Mouse (Mus musculus) c-Kit-positive CD71-negative TER-119-negative erythroid progenitor cells, embryonic 14.5 days (primary cell): ENCODE measurements at regions not wholly inside any gene's neighbourhood (a gene's known extent, or its start where the extent isn't known, plus 50 kb on each side); places are given as distances from the start of the nearest gene placed in this dataset.
"Not testable (repeated sequence)": the region's sequence is repeated elsewhere in the genome, so short reads cannot be mapped to it uniquely, and the experiment has no call there.

Experiments
- DNase-seq: peaks from one replicate; pipeline ENCODE4 v3.0.0-alpha.2; 2013; ENCODE audit warnings: low read depth

- DNase-seq = not testable (repeated sequence)
Measured at GRCm38 (mm10) chr17:9066633-9067032, 78.5 kb downstream of the 1700010I14Rik start.

GRCm38 (mm10) chr17:9068859-9069602 lies 80.9 kb downstream of the 1700010I14Rik start:
- DNase-seq = no peak

GRCm38 (mm10) chr17:9083629-9084028 lies 95.5 kb downstream of the 1700010I14Rik start:
- no peak for DNase-seq

- DNase-seq = no peak
Measured at GRCm38 (mm10) chr17:9127866-9128265, 139.7 kb downstream of the 1700010I14Rik start.

DNA sequence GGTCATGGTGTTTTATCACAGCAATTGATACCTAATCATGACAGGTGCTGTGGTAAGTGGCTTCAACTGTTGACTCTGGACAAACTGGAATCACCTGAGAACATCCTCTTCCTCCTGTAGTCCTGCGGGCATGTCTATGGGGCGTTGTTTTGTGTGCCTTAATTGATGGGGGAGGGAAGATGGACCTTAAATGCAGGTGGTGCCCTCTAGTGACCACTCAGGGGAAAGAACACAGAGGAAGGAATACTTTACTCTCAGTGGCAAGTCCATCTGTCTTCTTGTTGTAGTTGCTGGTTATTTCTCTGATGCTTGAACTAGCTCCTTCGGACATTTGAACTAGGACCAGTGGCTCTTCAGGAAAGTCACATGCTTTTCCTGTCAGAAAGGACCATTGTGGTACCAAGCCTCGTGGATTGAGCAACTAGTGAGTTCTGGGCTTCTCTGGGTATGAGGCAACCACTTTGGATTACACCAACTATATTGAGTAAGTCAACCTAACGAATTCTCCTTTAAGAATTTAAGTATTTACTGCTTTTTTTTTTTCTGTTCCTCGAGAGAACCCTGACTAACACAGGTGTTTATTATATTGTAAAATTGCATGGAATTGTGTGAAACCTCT lies 157.6 kb downstream of the 1700010I14Rik start:
- no peak for DNase-seq

DNA sequence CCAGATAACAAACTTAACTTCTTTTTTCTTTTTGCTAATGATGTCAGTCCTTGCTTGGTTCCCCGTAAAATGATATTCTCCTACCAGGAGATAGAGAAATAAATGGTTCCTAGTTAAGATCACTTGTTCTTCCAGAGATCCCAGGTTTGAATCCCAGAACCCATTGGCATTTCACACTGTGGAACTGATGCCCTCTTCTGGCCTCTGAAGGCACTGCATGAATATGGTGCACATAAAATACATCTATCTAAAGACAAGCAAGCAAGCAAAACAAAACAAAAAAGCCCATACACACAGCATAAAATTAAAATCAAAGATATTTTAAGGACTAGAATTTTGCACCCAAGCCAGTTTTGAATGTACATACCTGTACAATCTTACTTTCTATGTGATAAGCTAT lies 162.5 kb downstream of the 1700010I14Rik start:
- DNase-seq = no peak

GRCm38 (mm10) chr17:9162148-9162547 lies 174.0 kb downstream of the 1700010I14Rik start:
- DNase-seq = no peak

- DNase-seq = no peak
Measured at GRCm38 (mm10) chr17:9162676-9163075, 174.5 kb downstream of the 1700010I14Rik start.

GRCm38 (mm10) chr17:9163285-9163684 lies 175.2 kb downstream of the 1700010I14Rik start:
- no peak for DNase-seq

DNA sequence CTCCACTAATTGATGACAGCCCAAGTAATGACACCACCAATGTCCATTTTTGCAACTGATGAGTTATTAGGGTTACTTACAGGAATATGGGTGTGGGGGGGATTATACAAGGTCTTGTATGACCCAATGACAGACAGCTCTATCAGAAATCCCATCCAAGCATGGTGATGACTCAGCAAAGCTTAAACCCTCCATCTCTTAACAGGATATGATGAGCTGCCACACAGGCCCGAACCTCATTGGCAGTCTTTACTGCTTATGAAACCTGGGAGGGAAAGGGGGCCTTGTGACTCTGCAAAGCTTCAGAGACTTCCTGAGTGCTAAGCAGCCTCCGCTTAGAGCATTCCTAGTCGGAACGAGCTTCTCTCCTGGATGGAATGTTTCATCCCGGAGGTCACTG lies 176.4 kb downstream of the 1700010I14Rik start:
- DNase-seq = no peak

GRCm38 (mm10) chr17:9167161-9167560 lies 179.0 kb downstream of the 1700010I14Rik start:
- peak; percentile 16 for DNase-seq

DNA sequence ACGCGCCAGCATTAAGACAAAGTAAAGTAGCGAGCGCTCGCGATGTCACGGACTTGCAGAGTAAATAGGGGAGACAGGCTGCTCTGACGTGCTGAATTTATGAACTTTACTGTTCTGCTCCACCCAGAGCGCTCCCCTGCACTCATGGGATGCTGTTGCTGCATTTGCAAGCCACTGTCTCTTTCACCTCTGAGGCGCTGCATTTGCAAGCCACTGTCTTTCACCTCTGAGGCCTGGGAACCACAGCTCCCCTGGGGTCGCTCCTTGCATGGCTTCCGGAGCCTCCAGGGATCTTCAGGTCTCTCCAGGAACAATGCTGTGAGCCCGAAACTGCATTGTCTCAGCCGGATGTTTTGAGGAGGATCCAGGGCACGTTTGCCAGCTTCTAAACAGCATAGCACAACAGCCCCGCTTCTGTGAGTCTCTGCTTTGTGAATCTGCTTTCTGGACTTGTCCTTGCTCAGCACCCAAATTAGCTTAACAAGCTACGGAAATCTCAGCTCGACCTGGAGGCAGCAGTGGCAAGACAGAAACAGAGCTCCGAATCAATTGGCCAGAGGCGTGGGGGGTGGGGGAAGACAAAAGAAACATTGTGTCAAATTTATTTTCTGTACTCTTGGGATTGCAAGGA lies 179.6 kb downstream of the 1700010I14Rik start:
- no peak for DNase-seq

GRCm38 (mm10) chr17:9168411-9168810 lies 180.3 kb downstream of the 1700010I14Rik start:
- DNase-seq = peak; percentile 45

GRCm38 (mm10) chr17:9169371-9169770 lies 181.2 kb downstream of the 1700010I14Rik start:
- peak; percentile 31 for DNase-seq

GRCm38 (mm10) chr17:9197160-9197559 lies 209.0 kb downstream of the 1700010I14Rik start:
- DNase-seq = no peak

DNA sequence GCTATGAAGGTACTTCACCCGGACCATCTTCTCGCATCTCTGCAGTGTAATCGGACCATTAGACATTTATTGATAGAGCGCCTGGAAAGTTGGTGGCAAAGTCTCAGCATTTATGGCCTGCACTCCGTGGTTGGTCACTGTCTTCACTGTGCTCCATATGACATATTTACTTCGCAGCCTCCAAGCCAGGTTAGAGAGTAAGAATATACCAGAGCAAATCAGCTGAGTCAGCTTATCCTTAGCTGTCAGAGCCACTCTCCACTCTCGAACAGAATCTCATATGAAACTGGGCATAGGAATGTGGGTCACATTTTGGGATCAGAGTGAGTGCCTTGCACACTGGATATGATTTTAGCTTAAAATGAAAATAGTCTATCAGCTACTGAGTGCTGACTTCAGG lies 212.3 kb downstream of the 1700010I14Rik start:
- DNase-seq = no peak

GRCm38 (mm10) chr17:9202496-9202895 lies 214.4 kb downstream of the 1700010I14Rik start:
- DNase-seq = no peak

- DNase-seq = no peak
Measured at GRCm38 (mm10) chr17:9210626-9211025, 211.2 kb upstream of the Gm17728 start.

DNA sequence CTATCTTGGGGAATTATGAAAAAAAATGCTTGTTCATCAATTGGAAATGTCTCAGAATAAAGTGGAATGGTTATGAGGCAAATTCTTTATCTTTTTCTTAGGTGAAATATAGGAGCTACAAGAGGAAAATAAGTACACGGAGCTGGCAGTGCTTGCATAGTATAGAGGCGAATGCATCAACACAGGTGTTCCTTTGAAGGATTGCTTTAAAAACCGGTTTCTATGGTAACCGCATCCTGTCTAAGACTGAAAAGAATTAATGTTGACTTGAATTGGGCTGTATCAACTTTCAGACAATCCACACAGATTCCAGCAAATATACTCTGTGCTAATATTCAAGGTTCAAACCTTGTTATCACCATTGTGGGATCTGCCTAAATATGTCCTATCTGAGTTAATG lies 198.8 kb upstream of the Gm17728 start:
- DNase-seq = no peak

DNA sequence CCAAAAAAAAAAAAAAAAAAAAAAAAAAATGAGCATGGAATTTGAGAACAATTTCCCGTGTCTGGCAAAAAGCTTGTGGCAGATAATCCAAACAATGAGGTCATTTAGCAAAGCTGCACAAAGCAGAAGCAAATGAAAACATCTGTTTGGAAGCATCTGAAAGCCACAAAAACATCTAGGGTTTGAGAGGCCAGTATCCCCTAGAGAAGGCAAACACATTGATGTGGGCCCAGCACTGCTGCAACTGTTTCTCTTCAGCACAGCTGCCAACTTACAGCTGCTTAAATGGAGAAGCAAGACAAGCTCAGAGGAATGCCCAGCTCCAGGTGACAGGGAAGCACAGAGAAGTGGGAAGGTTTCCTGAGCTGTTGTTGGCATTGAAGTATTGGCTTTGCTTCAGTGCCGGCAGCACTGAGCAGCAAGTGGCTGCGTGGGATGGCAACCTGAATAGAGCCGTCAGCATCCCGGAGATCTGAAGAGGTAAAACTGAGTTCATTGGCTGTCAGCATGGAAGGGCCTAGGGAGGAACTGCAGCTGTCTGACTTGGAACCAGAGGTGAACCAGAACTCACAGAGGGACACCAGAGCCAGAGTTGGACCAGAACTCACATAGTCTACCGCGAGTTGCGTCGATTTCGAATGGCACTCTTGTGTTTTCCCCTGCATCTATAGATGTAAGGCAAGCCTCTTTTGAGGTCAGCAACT lies 193.8 kb upstream of the Gm17728 start:
- DNase-seq = no peak

GRCm38 (mm10) chr17:9235141-9235571 lies 186.7 kb upstream of the Gm17728 start:
- DNase-seq = no peak

- DNase-seq = no peak
Measured at GRCm38 (mm10) chr17:9258646-9259170, 163.2 kb upstream of the Gm17728 start.
